Mouse (Mus musculus) embryonic fibroblast, embryonic 13.5 days (primary cell): ENCODE data around the gene Btn2a2.

Source experiments
- CTCF ChIP-seq: IDR thresholded peaks from 2 replicates; pipeline ENCODE4 v1.5.1; 2011; ENCODE audit warnings: mild to moderate bottlenecking, control low read depth, low read length, moderate library complexity, borderline replicate concordance; ENCODE audit not compliant: insufficient read depth
- POLR2A ChIP-seq: IDR thresholded peaks from 2 replicates; pipeline ENCODE4 v1.6.1; 2011; ENCODE audit warnings: low read depth, mild to moderate bottlenecking, control low read depth, low read length, moderate library complexity

- TF ChIP-seq CTCF (no peak), POLR2A (no peak)
Measured at GRCm38 (mm10) chr13:23516822-23517602, 28.4 kb upstream of the Btn2a2 start.
